Mouse (Mus musculus) stomach, embryonic 14.5 days (tissue): Measurements from ENCODE around the gene Trim63. TPM values are rescaled to one million over a fixed set of nuclear protein-coding genes. Genes with fewer than 3 reads are reported as not detected.

Experiments
- ATAC-seq: fragments of 200-750 bp; cut with Nextera tagmentation; 2 replicates; pipeline ENCODE4 v1.8.0; 2017; ENCODE audit warnings: low read depth, moderate TSS enrichment; ENCODE audit not compliant: insufficient number of reproducible peaks, insufficient read depth, low FRiP score
- H3K27ac ChIP-seq: fragments of 300-500 bp; sonication (generic); 2 replicates; pipeline ENCODE4 v1.5.1; 2014; ENCODE audit warnings: mild to moderate bottlenecking, low read length, moderate library complexity, mixed read lengths
- H3K27me3 ChIP-seq: fragments of 300-500 bp; sonication (generic); 2 replicates; pipeline ENCODE4 v1.6.1; 2014; ENCODE audit warnings: low read length, control low read depth, mixed read lengths; ENCODE audit not compliant: control insufficient read depth, insufficient read depth
- H3K36me3 ChIP-seq: fragments of 300-500 bp; sonication (generic); 2 replicates; pipeline ENCODE4 v1.6.1; 2014; ENCODE audit warnings: mild to moderate bottlenecking, control low read depth, low read length, moderate library complexity, mixed read lengths; ENCODE audit not compliant: control insufficient read depth, insufficient read depth
- H3K4me1 ChIP-seq: fragments of 300-500 bp; sonication (generic); 2 replicates; pipeline ENCODE4 v1.6.1; 2014; ENCODE audit warnings: low read length, control low read depth, mixed read lengths; ENCODE audit not compliant: control insufficient read depth, insufficient read depth
- H3K4me2 ChIP-seq: fragments of 300-500 bp; sonication (generic); replicated peaks from 2 replicates; pipeline ENCODE4 v1.6.1; 2014; ENCODE audit warnings: low read depth, low read length, control low read depth
- H3K4me3 ChIP-seq: fragments of 300-500 bp; sonication (generic); 2 replicates; pipeline ENCODE4 v1.5.1; 2014; ENCODE audit warnings: low read depth, low read length, control low read depth
- H3K9ac ChIP-seq: fragments of 300-500 bp; sonication (generic); replicated peaks from 2 replicates; pipeline ENCODE4 v1.6.1; 2014; ENCODE audit warnings: low read depth, mild to moderate bottlenecking, control low read depth, low read length, moderate library complexity, mixed read lengths
- H3K9me3 ChIP-seq: fragments of 300-500 bp; sonication (generic); 2 replicates; pipeline ENCODE4 v1.6.1; 2016; ENCODE audit warnings: low read depth, low read length, control low read depth; ENCODE audit not compliant: control insufficient read depth
- WGBS: fragments of 180-500 bp; shearing (Covaris S2); extraction: QIAGEN DNeasy Blood & Tissue Kit; methylation state at CpG from one replicate; pipeline ENCODE4 v1.1.7; 2014; 5-methylcytosine and 5-hydroxymethylcytosine counted together
- polyA plus RNA-seq: library from polyadenylated mRNA; unstranded; fragments of >200 nt; fragmentation: Nextera tagmentation; extraction: Ambion mirVana; gene quantifications from 2 replicates; pipeline ENCODE4 v1.2.1, GENCODE M21; 2014

Trim63 gene
- polyA plus RNA-seq, 1 experiment from 2014 or later, result not detected

- peak overlapping the region; percentile 1; the same call in 1 of the 2 replicates for H3K9ac ChIP-seq
- peaks cover 8% of the 10 kb centered on the region; the same call in 1 of the 2 replicates for H3K4me1 ChIP-seq
- H3K27me3 ChIP-seq, result no peaks in the 10 kb centered on the region
- H3K4me2 ChIP-seq, result peak overlapping the region; percentile 11; the same call in 1 of the 2 replicates
- no peak overlapping the region for H3K27ac ChIP-seq
- no peak overlapping the region for H3K4me3 ChIP-seq
- 0 out of 2 replicates have a peak, but pooled peaks have one; percentile 33 for ATAC-seq
- 9% methylated on average over 12 of the region's 12 CpGs for WGBS
- no peaks in the 10 kb centered on the region for H3K36me3 ChIP-seq
- no peaks in the 10 kb centered on the region for H3K9me3 ChIP-seq
Measured at GRCm38 (mm10) chr4:134307367-134308072, 7.4 kb upstream of the Trim63 start.

GRCm38 (mm10) chr4:134310106-134310505 is 4.8 kb upstream of the Trim63 start:
- H3K36me3 ChIP-seq, result no peaks in the 10 kb centered on the region
- no peak overlapping the region for H3K4me2 ChIP-seq
- peaks cover 4% of the 10 kb centered on the region; the same call in 1 of the 2 replicates for H3K9me3 ChIP-seq
- no peaks in the 10 kb centered on the region for H3K27me3 ChIP-seq
- WGBS, result 87% methylated on average over 7 of the region's 7 CpGs
- H3K9ac ChIP-seq, result no peak overlapping the region
- no peak overlapping the region for H3K27ac ChIP-seq
- H3K4me1 ChIP-seq, result peaks cover 8% of the 10 kb centered on the region; the same call in 1 of the 2 replicates
- no peak overlapping the region for H3K4me3 ChIP-seq
- ATAC-seq, result no peak

GRCm38 (mm10) chr4:134310656-134311055 is 4.3 kb upstream of the Trim63 start:
- H3K4me3 ChIP-seq, result no peak overlapping the region
- no peaks in the 10 kb centered on the region for H3K27me3 ChIP-seq
- H3K9ac ChIP-seq, result no peak overlapping the region
- H3K9me3 ChIP-seq, result peaks cover 4% of the 10 kb centered on the region; the same call in 1 of the 2 replicates
- H3K36me3 ChIP-seq, result no peaks in the 10 kb centered on the region
- WGBS, result 87% methylated on average over 9 of the region's 9 CpGs
- H3K4me1 ChIP-seq, result peaks cover 8% of the 10 kb centered on the region; the same call in 1 of the 2 replicates
- no peak overlapping the region for H3K27ac ChIP-seq
- no peak overlapping the region for H3K4me2 ChIP-seq
- ATAC-seq, result no peak

GRCm38 (mm10) chr4:134311784-134312183 is 3.1 kb upstream of the Trim63 start:
- no peaks in the 10 kb centered on the region for H3K36me3 ChIP-seq
- H3K9ac ChIP-seq, result no peak overlapping the region
- no peak overlapping the region for H3K27ac ChIP-seq
- peaks cover 4% of the 10 kb centered on the region; the same call in 1 of the 2 replicates for H3K9me3 ChIP-seq
- H3K4me1 ChIP-seq, result peaks cover 8% of the 10 kb centered on the region; the same call in 1 of the 2 replicates
- ATAC-seq, result no peak
- H3K4me2 ChIP-seq, result no peak overlapping the region
- no peaks in the 10 kb centered on the region for H3K27me3 ChIP-seq
- WGBS, result 75% methylated on average over 9 of the region's 9 CpGs
- no peak overlapping the region for H3K4me3 ChIP-seq

- H3K4me1 ChIP-seq, result peaks cover 3% of the 10 kb centered on the region; the same call in 1 of the 2 replicates
- 91% methylated on average over 5 of the region's 5 CpGs for WGBS
- no peak overlapping the region for H3K27ac ChIP-seq
- H3K36me3 ChIP-seq, result no peaks in the 10 kb centered on the region
- H3K9ac ChIP-seq, result no peak overlapping the region
- no peaks in the 10 kb centered on the region for H3K27me3 ChIP-seq
- no peak overlapping the region for H3K4me3 ChIP-seq
- H3K9me3 ChIP-seq, result peaks cover 4% of the 10 kb centered on the region; the same call in 1 of the 2 replicates
- H3K4me2 ChIP-seq, result no peak overlapping the region
- no peak for ATAC-seq
Measured at GRCm38 (mm10) chr4:134312341-134312740, 2.6 kb upstream of the Trim63 start.

- no peaks in the 10 kb centered on the region for H3K36me3 ChIP-seq
- no peak overlapping the region for H3K4me2 ChIP-seq
- no peak overlapping the region for H3K27ac ChIP-seq
- H3K27me3 ChIP-seq, result no peaks in the 10 kb centered on the region
- no peak for ATAC-seq
- H3K4me1 ChIP-seq, result no peaks in the 10 kb centered on the region
- WGBS, result 95% methylated on average over 6 of the region's 6 CpGs
- no peak overlapping the region for H3K9ac ChIP-seq
- no peak overlapping the region for H3K4me3 ChIP-seq
- peaks cover 4% of the 10 kb centered on the region; the same call in 1 of the 2 replicates for H3K9me3 ChIP-seq
Measured at GRCm38 (mm10) chr4:134312901-134313300, 2.0 kb upstream of the Trim63 start.

GRCm38 (mm10) chr4:134314081-134314655 is 752 bp upstream of the Trim63 start:
- H3K4me3 ChIP-seq, result no peak overlapping the region
- peaks cover 4% of the 10 kb centered on the region; the same call in 1 of the 2 replicates for H3K9me3 ChIP-seq
- no peak overlapping the region for H3K27ac ChIP-seq
- H3K9ac ChIP-seq, result no peak overlapping the region
- H3K27me3 ChIP-seq, result no peaks in the 10 kb centered on the region
- no peak overlapping the region for H3K4me2 ChIP-seq
- 76% methylated on average over 4 of the region's 4 CpGs for WGBS
- H3K36me3 ChIP-seq, result no peaks in the 10 kb centered on the region
- no peaks in the 10 kb centered on the region for H3K4me1 ChIP-seq
- ATAC-seq, result no peak

GRCm38 (mm10) chr4:134315470-134315869 is 550 bp downstream of the Trim63 start:
- 63% methylated on average over 9 of the region's 9 CpGs for WGBS
- Histone ChIP-seq H3K4me3 (no peak overlapping the region), H3K4me2 (no peak overlapping the region)

More at GRCm38 (mm10) chr4:134315470-134315869, 550 bp downstream of the Trim63 start:
- Histone ChIP-seq H3K9ac (no peak overlapping the region), H3K4me1 (no peaks in the 10 kb centered on the region), H3K9me3 (peaks cover 4% of the 10 kb centered on the region; the same call in 1 of the 2 replicates), H3K36me3 (no peaks in the 10 kb centered on the region), H3K27ac (no peak overlapping the region), H3K27me3 (no peaks in the 10 kb centered on the region)
- ATAC-seq, result peak; percentile 42; the same call in 1 of the 2 replicates
